Mouse (Mus musculus) hindbrain, postnatal 0 days (tissue): Measurements from ENCODE around the gene Thoc5. TPM values are rescaled to one million over a fixed set of nuclear protein-coding genes. Genes with fewer than 3 reads are reported as not detected.

ENCODE experiments used
- ATAC-seq: fragments of 200-750 bp; cut with Nextera tagmentation; 2 replicates; pipeline ENCODE4 v1.8.0; 2017; ENCODE audit warnings: mild to moderate bottlenecking, moderate TSS enrichment, moderate library complexity
- DNase-seq: peaks from one replicate; pipeline ENCODE4 v3.0.0-alpha.2; 2015; ENCODE audit warnings: low spot score
- H3K27ac ChIP-seq: fragments of 300-500 bp; sonication (generic); 2 replicates; pipeline ENCODE4 v1.5.1; 2014; ENCODE audit warnings: mild to moderate bottlenecking
- H3K27me3 ChIP-seq: fragments of 300-500 bp; sonication (generic); 2 replicates; pipeline ENCODE4 v1.6.1; 2014; ENCODE audit warnings: low read length, mixed read lengths; ENCODE audit not compliant: insufficient read depth
- H3K36me3 ChIP-seq: fragments of 300-500 bp; sonication (generic); 2 replicates; pipeline ENCODE4 v1.6.1; 2014; ENCODE audit warnings: low read length, mixed read lengths; ENCODE audit not compliant: insufficient read depth
- H3K4me1 ChIP-seq: fragments of 300-500 bp; sonication (generic); 2 replicates; pipeline ENCODE4 v1.6.1; 2014; ENCODE audit warnings: antibody characterized with exemption, low read length, mixed read lengths; ENCODE audit not compliant: insufficient read depth
- H3K4me2 ChIP-seq: fragments of 300-500 bp; sonication (generic); 2 replicates; pipeline ENCODE4 v1.6.1; 2014; ENCODE audit warnings: low read depth, mild to moderate bottlenecking, low read length, moderate library complexity, mixed read lengths
- H3K4me3 ChIP-seq: fragments of 300-500 bp; sonication (generic); 2 replicates; pipeline ENCODE4 v1.5.1; 2014; ENCODE audit warnings: low read length
- H3K9ac ChIP-seq: fragments of 300-500 bp; sonication (generic); replicated peaks from 2 replicates; pipeline ENCODE4 v1.6.1; 2014; ENCODE audit warnings: mild to moderate bottlenecking, low read length, moderate library complexity, mixed read lengths
- H3K9me3 ChIP-seq: fragments of 300-500 bp; sonication (generic); 2 replicates; pipeline ENCODE4 v1.6.1; 2016; ENCODE audit warnings: low read length, mixed read lengths
- CTCF ChIP-seq: IDR thresholded peaks from 2 replicates; pipeline ENCODE4 v1.5.1; 2016; ENCODE audit warnings: antibody characterized with exemption, control low read depth, low read depth
- WGBS: fragments of 180-500 bp; shearing (Covaris S2); extraction: QIAGEN DNeasy Blood & Tissue Kit; methylation state at CpG from one replicate; pipeline ENCODE4 v1.1.7; 2014; 5-methylcytosine and 5-hydroxymethylcytosine counted together
- polyA plus RNA-seq: library from polyadenylated mRNA; unstranded; fragments of >200 nt; fragmentation: Nextera tagmentation; extraction: Ambion mirVana; gene quantifications from 2 replicates; pipeline ENCODE4 v1.2.1, GENCODE M21; 2015
- total RNA-seq: library from RNA; depleted of rRNA; stranded (reverse); fragments of >200 nt; gene quantifications from 2 replicates; pipeline ENCODE4 v1.2.3, GENCODE M21; 2014

Thoc5 gene
- total and polyA plus RNA-seq, 2 experiments from 2014 or later = 30.3 to 36.5 TPM

DNA sequence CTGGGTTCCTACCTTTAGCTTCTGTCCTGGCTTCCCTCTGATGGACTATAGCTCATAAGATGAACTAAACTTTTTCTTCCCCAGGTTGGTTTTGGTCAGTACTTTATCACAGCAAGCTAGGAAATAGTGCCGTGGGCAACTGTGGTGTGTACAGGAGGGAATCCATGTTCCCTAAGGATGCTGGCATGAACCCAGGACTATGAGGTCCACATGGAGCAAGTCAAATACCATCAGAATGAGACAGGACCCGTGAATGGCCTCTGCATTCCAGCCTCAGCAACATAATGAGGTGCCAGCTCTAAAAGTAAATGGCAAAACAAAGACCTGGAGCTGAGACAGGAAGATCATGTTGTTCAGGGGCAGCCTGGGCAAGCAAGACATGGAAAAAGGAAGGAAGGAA is 36.7 kb upstream of the Thoc5 start:
- no peak overlapping the region for H3K4me2 ChIP-seq
- H3K36me3 ChIP-seq = no peaks in the 10 kb centered on the region
- 44% methylated on average over 2 of the region's 2 CpGs for WGBS
- no peak for ATAC-seq
- no peak overlapping the region for H3K27ac ChIP-seq
- H3K4me1 ChIP-seq = no peaks in the 10 kb centered on the region
- H3K4me3 ChIP-seq = no peak overlapping the region
- no peaks in the 10 kb centered on the region for H3K27me3 ChIP-seq
- H3K9ac ChIP-seq = no peak overlapping the region
- H3K9me3 ChIP-seq = no peaks in the 10 kb centered on the region
- TF ChIP-seq CTCF = no peak
- no peak for DNase-seq

DNA sequence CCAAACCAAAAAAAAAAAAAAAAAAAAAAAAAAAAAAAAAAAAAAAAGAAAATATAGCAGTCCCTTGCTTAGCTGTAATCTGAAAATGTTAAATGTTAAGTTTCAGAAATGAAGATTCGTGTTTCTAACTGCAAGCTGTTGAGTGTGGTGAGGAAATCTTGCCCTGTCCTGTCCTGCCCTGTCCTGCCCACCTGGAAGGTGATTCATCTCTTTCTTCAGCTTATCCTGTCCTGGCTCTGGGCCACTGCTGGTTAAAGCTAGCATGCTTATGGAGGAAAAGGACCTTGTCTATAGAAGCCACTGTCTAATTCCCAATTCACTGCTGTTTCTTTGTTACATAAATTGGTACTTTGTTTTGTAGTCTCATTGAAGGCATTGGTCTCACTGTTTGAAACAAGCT is 34.1 kb upstream of the Thoc5 start:
- ATAC-seq (no peak), DNase-seq (no peak)
- Histone ChIP-seq H3K4me1 (no peaks in the 10 kb centered on the region), H3K4me3 (no peak overlapping the region), H3K4me2 (no peak overlapping the region), H3K36me3 (no peaks in the 10 kb centered on the region), H3K27ac (no peak overlapping the region), H3K9me3 (no peaks in the 10 kb centered on the region), H3K27me3 (no peaks in the 10 kb centered on the region), H3K9ac (no peak overlapping the region)
- no peak for TF ChIP-seq CTCF
- WGBS = 52% methylated on average over 1 of the region's 1 CpGs

DNA sequence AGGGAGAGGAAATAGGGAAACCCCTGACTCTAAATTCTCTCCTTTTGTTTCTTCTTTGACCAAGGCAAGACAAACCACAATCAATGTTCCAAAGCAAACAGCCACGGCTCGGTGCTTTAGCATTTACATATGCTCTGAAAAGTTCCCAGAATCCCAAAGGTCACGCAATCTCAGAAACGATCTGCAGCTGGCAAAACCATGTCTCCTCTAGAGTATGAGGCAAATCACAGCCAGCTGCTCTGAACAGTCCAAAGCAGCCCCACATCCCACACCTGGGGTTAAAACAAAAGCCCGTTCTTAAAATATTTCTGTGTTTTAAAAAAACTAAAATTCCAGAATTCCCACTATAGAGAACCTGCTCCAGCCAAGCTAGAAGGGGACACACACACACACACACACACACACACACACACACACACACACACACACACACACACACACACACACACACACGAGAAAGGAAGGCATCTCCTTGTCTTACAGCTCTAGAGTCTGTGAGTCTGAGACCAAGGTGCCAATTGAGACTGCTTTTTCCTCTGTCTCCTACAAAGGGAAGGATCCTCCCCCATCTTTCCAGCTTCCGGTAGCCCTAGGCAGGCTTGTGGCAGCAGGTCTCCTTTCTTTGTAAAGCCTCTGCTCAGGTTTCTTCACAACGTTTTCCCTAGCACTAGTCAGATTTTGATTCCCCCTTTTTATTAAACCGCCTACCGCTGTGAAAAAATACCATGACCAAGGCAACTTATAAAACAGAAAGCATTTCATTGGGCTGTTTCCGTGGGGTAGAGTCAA is 33.1 kb upstream of the Thoc5 start:
- DNase-seq (no peak), ATAC-seq (no peak)
- Histone ChIP-seq H3K36me3 (no peaks in the 10 kb centered on the region), H3K4me2 (no peak overlapping the region), H3K4me1 (no peaks in the 10 kb centered on the region), H3K27me3 (no peaks in the 10 kb centered on the region), H3K9me3 (no peaks in the 10 kb centered on the region), H3K27ac (no peak overlapping the region), H3K9ac (no peak overlapping the region), H3K4me3 (no peak overlapping the region)
- TF ChIP-seq CTCF = no peak
- 46% methylated on average over 11 of the region's 11 CpGs for WGBS

DNA sequence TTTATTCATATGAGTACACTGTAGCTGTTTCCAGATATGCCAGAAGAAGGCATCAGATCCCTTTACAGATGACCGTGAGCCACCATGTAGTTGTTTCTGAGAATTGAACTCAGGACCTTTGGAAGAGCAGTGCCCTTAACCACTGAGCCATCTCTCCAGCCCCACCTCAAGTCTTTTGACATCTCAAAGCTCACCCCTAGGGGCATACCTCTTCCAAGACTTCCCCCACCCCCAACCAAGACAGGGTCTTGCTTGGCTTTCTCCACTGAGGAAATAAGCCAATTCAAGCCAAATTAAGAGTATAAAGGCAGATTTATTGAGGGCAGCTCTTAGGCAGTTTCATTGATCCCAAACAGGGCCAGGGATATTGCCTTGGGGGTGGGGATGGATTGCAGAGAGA is 32.4 kb upstream of the Thoc5 start:
- no peak for DNase-seq
- no peak overlapping the region for H3K9ac ChIP-seq
- 96% methylated on average over 1 of the region's 1 CpGs for WGBS
- no peaks in the 10 kb centered on the region for H3K4me1 ChIP-seq
- no peak for ATAC-seq
- H3K36me3 ChIP-seq = no peaks in the 10 kb centered on the region
- H3K27ac ChIP-seq = no peak overlapping the region
- no peak overlapping the region for H3K4me2 ChIP-seq
- no peak overlapping the region for H3K4me3 ChIP-seq
- no peak for TF ChIP-seq CTCF
- no peaks in the 10 kb centered on the region for H3K27me3 ChIP-seq
- H3K9me3 ChIP-seq = no peaks in the 10 kb centered on the region

DNA sequence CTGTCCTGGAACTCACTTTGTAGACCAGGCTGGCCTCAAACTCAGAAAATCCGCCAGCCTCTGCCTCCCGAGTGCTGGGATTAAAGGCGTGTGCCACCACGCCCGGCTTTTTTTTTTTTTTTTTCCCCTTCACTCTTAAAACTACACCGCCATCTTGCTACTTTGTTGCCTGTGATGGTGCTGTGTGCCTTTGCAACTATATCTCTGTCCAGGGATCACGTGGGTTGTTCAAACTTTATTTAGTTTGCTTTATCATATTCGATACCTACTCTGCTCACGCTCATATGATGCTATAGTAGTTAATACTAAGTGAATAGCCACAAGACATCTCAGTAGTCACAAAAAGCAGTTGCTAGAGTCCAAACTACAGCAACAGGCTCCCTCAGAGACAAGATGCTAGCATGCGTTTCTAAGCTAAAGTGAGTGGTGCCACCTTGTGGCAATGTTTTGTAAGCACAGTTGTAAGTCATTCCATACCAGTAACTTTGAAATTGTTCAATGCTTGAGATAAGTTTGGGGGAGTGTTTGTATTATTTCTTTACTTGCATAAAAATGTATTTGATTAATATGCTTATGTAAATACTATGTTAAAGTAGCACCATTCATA is 29.4 kb upstream of the Thoc5 start:
- DNase-seq = peak; percentile 88
- ATAC-seq = no peak
- peak; percentile 90 for TF ChIP-seq CTCF
- H3K4me1 ChIP-seq = no peaks in the 10 kb centered on the region
- H3K4me2 ChIP-seq = no peak overlapping the region
- H3K36me3 ChIP-seq = no peaks in the 10 kb centered on the region
- no peak overlapping the region for H3K4me3 ChIP-seq
- H3K27me3 ChIP-seq = no peaks in the 10 kb centered on the region
- WGBS = 35% methylated on average over 10 of the region's 10 CpGs
- no peak overlapping the region for H3K27ac ChIP-seq
- H3K9me3 ChIP-seq = no peaks in the 10 kb centered on the region
- no peak overlapping the region for H3K9ac ChIP-seq

DNA sequence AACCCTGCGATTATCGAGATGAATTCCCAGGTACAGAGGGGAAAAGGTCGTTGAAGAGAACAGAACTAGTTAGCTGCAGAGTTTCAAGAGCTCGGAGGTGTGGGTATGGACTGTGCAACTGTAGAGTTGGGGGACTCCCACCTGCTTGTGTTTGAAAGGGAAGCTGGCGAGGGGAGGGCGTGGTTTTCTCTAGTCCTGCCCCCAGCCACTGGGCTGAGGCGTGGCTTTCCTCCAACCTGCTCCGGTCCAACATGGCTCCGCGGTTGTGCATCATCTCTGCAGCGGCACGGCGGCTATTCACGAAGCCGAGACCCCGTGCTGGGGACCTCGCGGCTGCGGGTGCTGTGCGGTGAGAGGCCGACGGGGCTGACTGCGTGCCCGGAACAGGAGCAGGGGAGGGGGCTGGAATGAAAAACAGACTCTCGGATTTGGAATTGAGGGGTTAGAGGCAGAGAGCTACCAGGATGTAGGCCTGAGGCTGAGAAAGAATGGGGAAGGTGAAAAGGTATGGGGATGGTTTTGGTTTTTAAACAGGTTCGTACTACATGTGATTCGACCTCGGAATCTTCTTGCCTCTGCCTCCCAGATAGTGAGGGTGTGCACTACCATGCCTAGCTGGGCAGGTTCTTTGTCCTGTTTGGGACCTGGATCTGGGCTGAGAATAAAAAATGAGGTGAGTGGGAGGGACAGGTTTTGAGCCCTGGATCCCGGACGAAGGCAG is 21.2 kb upstream of the Thoc5 start, which contains the start of gene Nipsnap1:
Gene Nipsnap1, plus strand, starts transcription at position 197 of the 721 bp plus-strand sequence.
- DNase-seq (peak; percentile 91), ATAC-seq (peak; percentile 91)
- no peaks in the 10 kb centered on the region for H3K36me3 ChIP-seq
- no peaks in the 10 kb centered on the region for H3K9me3 ChIP-seq
- under 1% methylated on average over 30 of the region's 30 CpGs for WGBS
- H3K4me1 ChIP-seq = peaks cover 6% of the 10 kb centered on the region; the same call in 1 of the 2 replicates
- H3K27me3 ChIP-seq = no peaks in the 10 kb centered on the region
- peak within 1 kb of the TSS; percentile 77 for H3K9ac ChIP-seq
- no peak for TF ChIP-seq CTCF
- H3K27ac ChIP-seq = peak within 1 kb of the TSS; percentile 81; the same call in 1 of the 2 replicates
- H3K4me2 ChIP-seq = peak within 1 kb of the TSS; percentile 76
- peak within 1 kb of the TSS; percentile 56 for H3K4me3 ChIP-seq
